Mouse (Mus musculus) bone marrow, adult 2 months (tissue): ENCODE data around the gene Rpl23. TPM values are rescaled to one million over a fixed set of nuclear protein-coding genes. Genes with fewer than 3 reads are reported as not detected.

ENCODE experiments used
- H3K27ac ChIP-seq: fragments of 200-500 bp; 2 replicates; pipeline ENCODE4 v1.5.1; 2012; ENCODE audit warnings: low read depth, mild to moderate bottlenecking, control low read depth, inconsistent platforms, low read length; ENCODE audit not compliant: control insufficient read depth, poor library complexity, insufficient read depth
- H3K4me1 ChIP-seq: fragments of 200-500 bp; 2 replicates; pipeline ENCODE4 v1.6.1; 2011; ENCODE audit warnings: low read length; ENCODE audit not compliant: control insufficient read depth, insufficient read depth
- H3K4me3 ChIP-seq: fragments of 200-500 bp; replicated peaks from 2 replicates; pipeline ENCODE3; 2011; ENCODE audit warnings: mild to moderate bottlenecking, low read depth, low read length, control low read depth; ENCODE audit not compliant: control insufficient read depth
- CTCF ChIP-seq: fragments of 200-500 bp; IDR thresholded peaks from 2 replicates; pipeline ENCODE4 v1.5.1; 2011; ENCODE audit warnings: low read length, control low read depth; ENCODE audit not compliant: control insufficient read depth, insufficient read depth
- POLR2A ChIP-seq: fragments of 200-500 bp; IDR thresholded peaks from 2 replicates; pipeline ENCODE4 v1.6.1; 2011; ENCODE audit warnings: low read depth, mild to moderate bottlenecking, control low read depth, low read length, borderline replicate concordance; ENCODE audit not compliant: control insufficient read depth
- WGBS: fragments of 180-500 bp; shearing (Covaris S2); methylation state at CpG from one replicate; pipeline ENCODE4 v1.1.7; 2018; 5-methylcytosine and 5-hydroxymethylcytosine counted together
- polyA plus RNA-seq: library from polyadenylated mRNA; stranded (reverse); fragments of >200 nt; gene quantifications from 2 replicates; pipeline ENCODE4 v1.2.4, GENCODE M21; 2011; ENCODE audit warnings: low replicate concordance; ENCODE audit not compliant: missing spikeins, insufficient read depth, insufficient read length

Gene Rpl23
- polyA plus RNA-seq, 1 experiment = 853 TPM

DNA sequence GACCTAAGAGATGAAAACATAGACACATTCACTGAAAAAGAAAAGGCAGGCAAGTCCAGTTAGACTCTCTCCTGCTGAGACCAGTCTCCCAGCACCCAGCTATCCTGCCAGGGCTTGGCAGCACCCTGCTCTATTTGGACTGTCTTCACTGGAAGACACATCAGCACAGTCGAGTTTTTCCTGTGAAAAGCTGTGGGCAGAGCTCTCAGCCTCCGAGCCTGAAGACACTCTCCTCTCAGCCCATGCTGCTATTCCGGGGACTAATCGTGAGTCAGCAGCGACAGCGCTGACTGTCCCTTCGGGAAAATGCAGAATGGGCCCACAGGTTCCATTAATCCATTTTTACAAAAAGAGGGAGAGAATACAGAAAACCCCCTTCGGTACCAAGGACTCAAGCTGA, 29.0 kb downstream of the Rpl23 start:
- H3K4me1 ChIP-seq = peaks cover 2% of the 10 kb centered on the region
- TF ChIP-seq CTCF (no peak), POLR2A (no peak)
- H3K27ac ChIP-seq = no peak overlapping the region
- 88% methylated on average over 8 of the region's 8 CpGs for WGBS
- H3K4me3 ChIP-seq = no peak overlapping the region

DNA sequence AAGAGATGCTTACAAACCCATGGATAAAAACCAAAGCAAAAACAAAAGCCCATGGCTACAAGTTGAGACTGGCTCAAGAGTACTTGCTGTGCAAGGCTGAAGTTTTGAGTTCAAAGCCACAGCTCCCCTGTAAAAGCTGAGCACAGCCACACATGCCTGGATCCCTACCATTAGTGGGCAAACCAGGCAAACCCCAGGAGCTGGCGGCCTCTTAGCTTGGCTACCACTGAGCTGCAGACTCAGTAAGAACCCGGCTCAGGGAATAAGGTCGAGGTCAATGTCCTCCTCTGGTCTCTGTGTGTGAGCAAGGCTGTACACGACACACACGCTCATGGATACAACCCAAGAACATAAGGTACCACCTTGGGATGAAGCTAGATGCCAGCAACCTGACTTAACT, 33.7 kb downstream of the Rpl23 start:
- no peak overlapping the region for H3K4me3 ChIP-seq
- H3K27ac ChIP-seq = 0 out of 2 replicates have a peak overlapping the region, but pooled peaks have one; percentile 17
- TF ChIP-seq POLR2A (no peak), CTCF (no peak)
- WGBS = 78% methylated on average over 5 of the region's 5 CpGs
- no peaks in the 10 kb centered on the region; the same call in 1 of the 2 replicates for H3K4me1 ChIP-seq

DNA sequence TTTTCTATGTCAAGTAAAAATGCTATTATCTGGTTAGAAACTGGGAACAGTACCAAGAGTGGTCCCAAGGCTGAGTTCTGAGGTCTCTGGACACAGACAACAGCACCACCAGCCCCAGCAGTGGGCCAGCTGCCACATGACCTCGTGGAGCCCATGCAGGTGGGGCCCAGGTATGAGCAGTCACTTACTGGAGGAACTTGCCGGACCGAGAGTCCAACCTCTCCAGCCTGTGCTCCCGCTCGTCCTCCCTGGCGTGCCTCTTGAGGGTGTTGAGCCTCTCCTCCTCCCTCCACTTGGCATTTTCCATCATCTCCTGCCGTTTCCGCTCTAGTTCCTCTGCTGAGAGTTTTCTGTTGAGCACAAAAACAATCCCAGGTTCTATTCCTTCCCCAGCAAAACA, 34.5 kb downstream of the Rpl23 start:
- H3K4me1 ChIP-seq = no peaks in the 10 kb centered on the region; the same call in 1 of the 2 replicates
- TF ChIP-seq POLR2A (no peak), CTCF (no peak)
- H3K4me3 ChIP-seq = no peak overlapping the region
- 89% methylated on average over 8 of the region's 8 CpGs for WGBS
- H3K27ac ChIP-seq = no peak overlapping the region

DNA sequence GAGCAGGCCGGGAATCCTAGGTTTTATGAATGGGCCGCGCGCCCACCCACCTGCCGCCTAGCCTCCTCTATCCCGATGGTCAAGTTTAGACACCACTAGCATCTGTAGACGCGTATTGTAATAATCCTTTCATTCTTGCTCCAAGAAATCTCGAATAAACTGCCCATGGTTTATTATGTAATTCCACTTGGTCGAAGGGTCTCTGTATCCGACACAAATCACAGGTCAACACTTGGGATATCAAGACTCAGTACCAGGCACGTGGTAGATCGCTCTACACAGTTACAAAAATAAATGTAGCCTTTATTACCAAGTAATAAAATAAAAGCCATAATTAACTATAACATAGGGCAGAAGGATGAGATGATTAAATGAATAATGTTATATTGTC, 36.9 kb downstream of the Rpl23 start:
- peak overlapping the region; percentile 89 for H3K27ac ChIP-seq
- H3K4me1 ChIP-seq = peaks cover 3% of the 10 kb centered on the region; the same call in 1 of the 2 replicates
- 4% methylated on average over 13 of the region's 13 CpGs for WGBS
- peak overlapping the region; percentile 80 for H3K4me3 ChIP-seq
- TF ChIP-seq CTCF = no peak
- no peak for TF ChIP-seq POLR2A

DNA sequence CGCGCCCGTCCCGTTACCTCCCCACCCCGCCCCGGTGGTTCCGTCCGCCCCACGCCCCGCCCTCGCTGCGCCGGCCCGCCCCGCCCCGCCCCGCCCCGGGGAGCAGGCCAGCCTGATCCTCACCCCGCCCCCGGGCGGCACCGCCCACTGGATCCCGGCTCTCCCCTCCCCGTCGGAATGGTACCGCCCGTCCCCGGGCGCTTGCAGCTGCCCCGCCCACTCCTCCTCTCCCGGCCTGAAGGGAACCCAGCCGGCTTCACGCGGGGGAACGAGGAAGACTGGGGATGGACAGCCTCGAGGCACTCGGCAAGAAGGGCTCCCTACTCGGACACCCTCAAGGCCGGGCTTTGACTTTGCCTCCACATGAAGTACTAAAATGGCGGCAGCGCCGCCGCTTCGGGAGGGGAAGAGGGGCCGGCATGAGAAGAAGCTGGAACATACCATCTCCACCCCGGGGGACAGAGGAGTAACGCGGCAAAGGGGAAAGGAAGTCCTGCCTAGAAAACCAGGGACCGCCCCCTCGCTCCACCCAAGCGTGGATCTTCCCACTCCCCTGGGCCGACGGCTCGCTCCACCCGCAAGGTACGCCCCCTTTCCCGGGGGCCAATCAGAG, 37.4 kb downstream of the Rpl23 start:
- WGBS = 1% methylated on average over 57 of the region's 57 CpGs
- TF ChIP-seq CTCF (no peak), POLR2A (no peak; the same call in 1 of the 2 replicates)
- Histone ChIP-seq H3K4me1 (peaks cover 4% of the 10 kb centered on the region), H3K4me3 (peak overlapping the region; percentile 80), H3K27ac (peak overlapping the region; percentile 89)

DNA sequence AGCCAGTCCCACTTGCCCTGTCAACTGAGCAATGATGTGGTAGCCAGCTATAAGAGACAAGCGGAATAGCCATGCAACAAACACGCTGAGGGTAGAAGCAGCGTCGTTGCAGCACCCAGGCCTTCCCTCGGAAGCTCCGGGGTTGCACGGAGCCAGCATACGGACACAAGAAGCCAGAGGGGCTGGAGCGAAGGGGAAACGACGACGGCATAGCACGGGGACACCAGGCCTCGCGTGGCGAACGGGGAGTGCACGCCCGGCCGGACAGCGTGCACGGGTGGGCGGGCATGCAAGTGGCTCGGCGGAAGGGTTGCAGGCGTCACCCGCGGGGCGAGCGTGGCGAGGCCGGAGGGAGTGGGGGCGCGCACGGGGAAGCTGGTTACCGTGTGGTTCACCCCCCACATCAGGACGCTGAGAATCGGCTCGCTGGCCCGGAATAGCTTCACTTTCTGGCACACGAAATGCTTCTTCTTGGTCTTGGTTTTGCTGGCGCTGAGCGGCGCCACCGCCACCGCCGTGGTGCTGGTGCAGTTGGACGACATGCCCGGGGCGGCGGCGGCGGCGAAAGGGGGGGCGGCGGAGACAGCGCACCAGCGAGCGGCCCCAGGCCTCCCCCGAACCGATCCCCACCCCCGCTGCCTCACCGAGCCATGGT, 38.0 kb downstream of the Rpl23 start, which contains the start of gene Pip4k2b:
Pip4k2b (minus strand) TSS at position 642 of the 655 bp plus-strand sequence.
- under 1% methylated on average over 62 of the region's 63 CpGs for WGBS

DNA sequence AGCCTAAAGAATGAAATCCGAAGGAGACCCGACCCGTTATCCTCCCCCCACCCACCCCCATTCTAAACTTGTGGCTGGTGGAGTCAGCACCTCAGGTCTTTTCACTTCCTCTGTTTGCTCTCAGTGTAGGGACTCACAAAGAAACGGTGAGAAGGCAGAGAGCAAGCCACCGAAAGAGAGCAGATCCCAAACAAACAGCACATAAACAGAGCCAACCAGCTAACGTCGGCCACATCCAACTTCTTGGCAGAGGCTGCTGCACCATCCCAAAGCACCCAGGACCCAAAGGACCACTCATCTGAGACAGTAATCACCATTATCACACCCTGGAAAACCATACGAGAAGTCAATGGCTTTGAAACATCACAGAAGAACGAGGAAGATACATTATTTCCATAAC, 38.8 kb downstream of the Rpl23 start:
- no peak for TF ChIP-seq CTCF
- no peak for TF ChIP-seq POLR2A
- 2% methylated on average over 9 of the region's 9 CpGs for WGBS
- Histone ChIP-seq H3K27ac (peak overlapping the region; percentile 49; the same call in 1 of the 2 replicates), H3K4me1 (peaks cover 4% of the 10 kb centered on the region), H3K4me3 (peak overlapping the region; percentile 73)

More for the DNA sequence above, 38.0 kb downstream of the Rpl23 start, which contains the start of gene Pip4k2b:
- Histone ChIP-seq H3K4me3 (peak within 1 kb of the TSS; percentile 80), H3K27ac (peak within 1 kb of the TSS; percentile 89), H3K4me1 (peaks cover 4% of the 10 kb centered on the region)
- TF ChIP-seq POLR2A (no peak), CTCF (no peak)

DNA sequence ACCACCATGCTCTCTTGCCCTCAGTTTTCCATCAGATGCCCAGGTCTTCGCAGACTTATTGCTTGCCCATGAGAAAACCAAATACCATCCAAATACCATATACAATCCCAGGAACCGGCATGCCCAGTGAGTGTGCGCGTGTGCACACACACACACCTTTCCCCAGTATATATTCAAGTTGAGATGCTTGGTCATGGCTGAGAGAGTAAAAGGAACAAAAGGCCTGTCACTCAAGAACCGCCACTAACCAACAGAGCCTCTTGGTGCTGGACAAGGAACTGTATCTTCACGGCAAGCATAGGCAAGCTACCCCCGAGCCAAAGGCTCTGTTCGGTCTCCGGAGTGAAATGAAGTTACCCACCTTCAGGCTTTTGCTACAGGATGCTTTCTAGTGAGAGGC, 39.6 kb downstream of the Rpl23 start:
- peak overlapping the region; percentile 11; the same call in 1 of the 2 replicates for H3K27ac ChIP-seq
- TF ChIP-seq POLR2A (no peak), CTCF (no peak)
- no peak overlapping the region for H3K4me3 ChIP-seq
- peaks cover 4% of the 10 kb centered on the region for H3K4me1 ChIP-seq
- WGBS = 58% methylated on average over 9 of the region's 9 CpGs
